Mouse (Mus musculus) neural tube, embryonic 13.5 days (tissue): Measurements from ENCODE around the gene Pbp2. TPM values are rescaled to one million over a fixed set of nuclear protein-coding genes. Genes with fewer than 3 reads are reported as not detected.
A peak's percentile ranks its signal among the peaks of the same experiment; 100 is the strongest.

Experiments
- ATAC-seq: fragments of 200-750 bp; cut with Nextera tagmentation; 2 replicates; pipeline ENCODE4 v1.8.0; 2017; ENCODE audit warnings: low read depth, mild to moderate bottlenecking, moderate TSS enrichment, moderate library complexity
- H3K27ac ChIP-seq: fragments of 300-500 bp; sonication (generic); replicated peaks from 2 replicates; pipeline ENCODE4 v1.5.1; 2015; ENCODE audit warnings: moderate library complexity, mild to moderate bottlenecking, inconsistent platforms
- H3K27me3 ChIP-seq: fragments of 300-500 bp; sonication (generic); 2 replicates; pipeline ENCODE4 v1.6.1; 2015; ENCODE audit warnings: mild to moderate bottlenecking, inconsistent platforms
- H3K36me3 ChIP-seq: fragments of 300-500 bp; sonication (generic); 2 replicates; pipeline ENCODE4 v1.6.1; 2015; ENCODE audit warnings: mild to moderate bottlenecking, inconsistent platforms
- H3K4me1 ChIP-seq: fragments of 300-500 bp; sonication (generic); replicated peaks from 2 replicates; pipeline ENCODE4 v1.6.1; 2015; ENCODE audit warnings: inconsistent platforms
- H3K4me2 ChIP-seq: fragments of 300-500 bp; sonication (generic); 2 replicates; pipeline ENCODE4 v1.6.1; 2015; ENCODE audit warnings: inconsistent platforms, mild to moderate bottlenecking, moderate library complexity
- H3K4me3 ChIP-seq: fragments of 300-500 bp; sonication (generic); 2 replicates; pipeline ENCODE4 v1.5.1; 2015; ENCODE audit warnings: mild to moderate bottlenecking, inconsistent platforms
- H3K9ac ChIP-seq: fragments of 300-500 bp; sonication (generic); 2 replicates; pipeline ENCODE4 v1.6.1; 2015; ENCODE audit warnings: moderate library complexity, mild to moderate bottlenecking, inconsistent platforms
- H3K9me3 ChIP-seq: fragments of 300-500 bp; sonication (generic); 2 replicates; pipeline ENCODE4 v1.6.1; 2016; ENCODE audit warnings: inconsistent platforms
- WGBS: fragments of 180-500 bp; shearing (Covaris S2); methylation state at CpG from one replicate; pipeline ENCODE4 v1.1.7; 2015; 5-methylcytosine and 5-hydroxymethylcytosine counted together
- polyA plus RNA-seq: library from polyadenylated mRNA; unstranded; fragments of >200 nt; fragmentation: Nextera tagmentation; extraction: Ambion mirVana; gene quantifications from 2 replicates; pipeline ENCODE4 v1.2.1, GENCODE M21; 2015

Gene Pbp2
- 0.20 TPM in 1 of 2 replicates, not detected in the other for polyA plus RNA-seq

GRCm38 (mm10) chr6:135310305-135310704, at the start of gene Pbp2:
Pbp2 (minus strand) TSS chr6:135310405.
- H3K27me3 ChIP-seq = no peaks in the 10 kb centered on the region
- H3K27ac ChIP-seq = no peak within 1 kb of the TSS
- no peak for ATAC-seq
- no peaks in the 10 kb centered on the region for H3K9me3 ChIP-seq
- H3K9ac ChIP-seq = no peak within 1 kb of the TSS
- H3K36me3 ChIP-seq = no peaks in the 10 kb centered on the region
- H3K4me2 ChIP-seq = no peak within 1 kb of the TSS
- 97% methylated on average over 9 of the region's 9 CpGs for WGBS
- no peak within 1 kb of the TSS for H3K4me3 ChIP-seq
- 0 out of 2 replicates have a peak, but pooled peaks cover 5% of the 10 kb centered on the region for H3K4me1 ChIP-seq

- Histone ChIP-seq H3K36me3 (no peaks in the 10 kb centered on the region), H3K4me1 (peaks cover 11% of the 10 kb centered on the region), H3K4me2 (no peak overlapping the region), H3K27me3 (no peaks in the 10 kb centered on the region), H3K4me3 (no peak overlapping the region), H3K9me3 (no peaks in the 10 kb centered on the region), H3K27ac (no peak overlapping the region), H3K9ac (no peak overlapping the region)
- ATAC-seq = no peak
- 85% methylated on average over 4 of the region's 4 CpGs for WGBS
Observed at GRCm38 (mm10) chr6:135354953-135355352, 44.7 kb upstream of the Pbp2 start.

- Histone ChIP-seq H3K9me3 (no peaks in the 10 kb centered on the region), H3K4me3 (no peak overlapping the region), H3K27me3 (no peaks in the 10 kb centered on the region), H3K9ac (no peak overlapping the region), H3K36me3 (no peaks in the 10 kb centered on the region), H3K4me1 (peaks cover 11% of the 10 kb centered on the region), H3K4me2 (no peak overlapping the region), H3K27ac (no peak overlapping the region)
- no peak for ATAC-seq
- WGBS = 72% methylated on average over 4 of the region's 4 CpGs
Observed at GRCm38 (mm10) chr6:135352537-135352936, 42.3 kb upstream of the Pbp2 start.

GRCm38 (mm10) chr6:135351638-135352302, 41.6 kb upstream of the Pbp2 start:
- Histone ChIP-seq H3K27ac (peak overlapping the region; percentile 52), H3K9me3 (no peaks in the 10 kb centered on the region), H3K27me3 (no peaks in the 10 kb centered on the region), H3K4me2 (no peak overlapping the region), H3K9ac (no peak overlapping the region), H3K36me3 (no peaks in the 10 kb centered on the region), H3K4me1 (peaks cover 11% of the 10 kb centered on the region), H3K4me3 (no peak overlapping the region)
- WGBS = 61% methylated on average over 8 of the region's 8 CpGs
- peak; percentile 82 for ATAC-seq

GRCm38 (mm10) chr6:135341076-135341378, 30.8 kb upstream of the Pbp2 start:
- 75% methylated on average over 4 of the region's 4 CpGs for WGBS
- no peaks in the 10 kb centered on the region for H3K27me3 ChIP-seq
- H3K4me2 ChIP-seq = no peak overlapping the region
- no peaks in the 10 kb centered on the region for H3K36me3 ChIP-seq
- 0 out of 2 replicates have a peak overlapping the region, but pooled peaks have one; percentile 19 for H3K27ac ChIP-seq
- ATAC-seq = no peak
- no peaks in the 10 kb centered on the region for H3K9me3 ChIP-seq
- peaks cover 7% of the 10 kb centered on the region; the same call in 1 of the 2 replicates for H3K4me1 ChIP-seq
- no peak overlapping the region for H3K9ac ChIP-seq
- H3K4me3 ChIP-seq = no peak overlapping the region

- Histone ChIP-seq H3K27ac (0 out of 2 replicates have a peak overlapping the region, but pooled peaks have one; percentile 19), H3K4me3 (no peak overlapping the region), H3K4me1 (peaks cover 7% of the 10 kb centered on the region; the same call in 1 of the 2 replicates), H3K9ac (no peak overlapping the region), H3K27me3 (no peaks in the 10 kb centered on the region), H3K4me2 (no peak overlapping the region), H3K9me3 (no peaks in the 10 kb centered on the region), H3K36me3 (no peaks in the 10 kb centered on the region)
- 58% methylated on average over 9 of the region's 9 CpGs for WGBS
- no peak for ATAC-seq
Observed at GRCm38 (mm10) chr6:135340355-135341075, 30.3 kb upstream of the Pbp2 start.

- no peak for ATAC-seq
- Histone ChIP-seq H3K9me3 (no peaks in the 10 kb centered on the region), H3K4me1 (peaks cover 37% of the 10 kb centered on the region), H3K4me3 (no peak overlapping the region), H3K27ac (no peak overlapping the region), H3K27me3 (no peaks in the 10 kb centered on the region), H3K9ac (no peak overlapping the region), H3K4me2 (no peak overlapping the region), H3K36me3 (no peaks in the 10 kb centered on the region)
- 88% methylated on average over 8 of the region's 8 CpGs for WGBS
Observed at GRCm38 (mm10) chr6:135336376-135336775, 26.2 kb upstream of the Pbp2 start.

GRCm38 (mm10) chr6:135333994-135334651, 23.9 kb upstream of the Pbp2 start:
- no peak overlapping the region for H3K4me2 ChIP-seq
- peak; percentile 57; the same call in 1 of the 2 replicates for ATAC-seq
- H3K36me3 ChIP-seq = no peaks in the 10 kb centered on the region
- H3K4me3 ChIP-seq = no peak overlapping the region
- H3K27ac ChIP-seq = peak overlapping the region; percentile 68
- H3K4me1 ChIP-seq = peaks cover 31% of the 10 kb centered on the region
- whole genome bisulfite sequencing = 59% methylated on average over 5 of the region's 5 CpGs
- no peaks in the 10 kb centered on the region for H3K9me3 ChIP-seq
- H3K9ac ChIP-seq = no peak overlapping the region
- no peaks in the 10 kb centered on the region for H3K27me3 ChIP-seq

- Histone ChIP-seq H3K4me3 (no peak overlapping the region), H3K27me3 (no peaks in the 10 kb centered on the region), H3K9ac (no peak overlapping the region), H3K36me3 (no peaks in the 10 kb centered on the region), H3K9me3 (no peaks in the 10 kb centered on the region), H3K4me2 (peak overlapping the region; percentile 5; the same call in 1 of the 2 replicates), H3K27ac (peak overlapping the region; percentile 68), H3K4me1 (peaks cover 31% of the 10 kb centered on the region)
- peak; percentile 60 for ATAC-seq
- 15% methylated on average over 10 of the region's 10 CpGs for WGBS
Observed at GRCm38 (mm10) chr6:135332737-135333281, 22.6 kb upstream of the Pbp2 start.

- H3K4me2 ChIP-seq = no peak overlapping the region
- no peak for ATAC-seq
- no peaks in the 10 kb centered on the region for H3K9me3 ChIP-seq
- H3K4me3 ChIP-seq = no peak overlapping the region
- H3K27ac ChIP-seq = 0 out of 2 replicates have a peak overlapping the region, but pooled peaks have one; percentile 68
- peaks cover 31% of the 10 kb centered on the region for H3K4me1 ChIP-seq
- no peak overlapping the region for H3K9ac ChIP-seq
- no peaks in the 10 kb centered on the region for H3K27me3 ChIP-seq
- H3K36me3 ChIP-seq = no peaks in the 10 kb centered on the region
- 87% methylated on average over 4 of the region's 4 CpGs for WGBS
Observed at GRCm38 (mm10) chr6:135331916-135332315, 21.7 kb upstream of the Pbp2 start.

- H3K9ac ChIP-seq = no peak overlapping the region
- no peak for ATAC-seq
- no peaks in the 10 kb centered on the region for H3K36me3 ChIP-seq
- H3K9me3 ChIP-seq = no peaks in the 10 kb centered on the region
- no peak overlapping the region for H3K4me2 ChIP-seq
- H3K4me3 ChIP-seq = no peak overlapping the region
- WGBS = 87% methylated on average over 7 of the region's 7 CpGs
- H3K27ac ChIP-seq = no peak overlapping the region
- H3K27me3 ChIP-seq = no peaks in the 10 kb centered on the region
- H3K4me1 ChIP-seq = peaks cover 10% of the 10 kb centered on the region
Observed at GRCm38 (mm10) chr6:135326847-135327246, 16.6 kb upstream of the Pbp2 start.
